Mouse (Mus musculus): ENCODE results near the gene Slc39a1.

DNA sequence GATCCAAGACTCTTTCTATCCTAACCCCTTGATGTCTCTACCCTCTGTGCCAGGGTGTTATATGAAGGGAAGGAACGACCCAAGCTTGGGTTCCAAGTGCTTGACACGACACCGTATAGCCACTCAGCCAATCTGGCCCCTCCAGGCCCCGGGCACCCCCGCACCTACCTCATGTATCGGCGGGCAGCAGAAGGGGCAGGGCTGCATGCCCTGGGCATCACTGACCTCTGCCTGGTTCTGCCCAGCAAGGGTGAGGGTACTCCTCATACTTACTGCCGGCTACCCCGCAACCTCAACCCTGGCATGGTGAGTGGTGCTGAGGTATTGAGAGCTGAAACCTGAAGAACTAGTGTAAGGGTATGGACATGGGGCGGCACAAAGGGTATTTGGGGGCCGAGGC, 20.2 kb downstream of the Slc39a1 start:
- TF ChIP-seq CTCF (conservative IDR thresholded peaks at IDR 0.05; ENCODE audit: low read length) = no peak
- TF ChIP-seq NANOG (IDR thresholded peaks at IDR 0.05; ENCODE audit: borderline replicate concordance, low read length) = no peak

All from E14TG2a.4 (cell line).